Mouse (Mus musculus) heart, postnatal 10 days (tissue): ENCODE results near the gene Gm3373. TPM values are rescaled to one million over a fixed set of nuclear protein-coding genes. Genes with fewer than 3 reads are reported as not detected.
"Not testable (repeated sequence)": the region's sequence is repeated elsewhere in the genome, so short reads cannot be mapped to it uniquely, and the experiment has no call there.

Experiments
- DNase-seq, 2 experiments: peaks; one replicate each; pipeline ENCODE4 v3.0.0; 2021
- intact Hi-C: fragments of 180-260 bp; cut with DNase I; formaldehyde crosslinking; loops from one replicate; pipeline ENCODE4 v1.15.1; 2025
- total RNA-seq, 2 experiments: library from RNA; stranded (reverse); gene quantifications; 2 replicates each; pipeline ENCODE4 v1.2.3; 2021

Gene Gm3373
- total RNA-seq = under 1 TPM in 1 of 2 experiments, not detected in 1; 0.45 TPM

DNA sequence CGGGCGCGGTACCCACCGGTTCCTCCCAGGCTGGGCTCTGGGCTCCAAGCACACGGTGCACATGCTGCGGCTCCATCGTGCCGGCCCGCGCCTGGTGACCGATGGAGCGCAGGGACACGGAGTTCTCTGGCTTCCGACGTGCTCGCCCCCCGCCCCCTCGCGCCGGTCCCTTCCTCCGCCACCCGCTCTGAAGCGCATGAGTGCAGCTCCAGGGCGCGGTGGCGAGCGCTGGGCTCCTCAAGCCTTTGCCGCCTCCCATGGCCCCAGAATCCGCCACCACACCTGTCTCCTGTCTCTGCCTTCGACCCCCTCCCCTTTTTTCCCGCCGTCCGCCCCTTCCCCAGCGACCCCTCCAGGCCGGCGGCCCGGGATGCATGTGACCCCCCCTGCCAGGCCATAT is at the start of gene Gm3373:
Gm3373 (minus strand) TSS at position 101 of the 400 bp plus-strand sequence.
- DNase-seq, intact Hi-C loops: not testable (repeated sequence)

DNA sequence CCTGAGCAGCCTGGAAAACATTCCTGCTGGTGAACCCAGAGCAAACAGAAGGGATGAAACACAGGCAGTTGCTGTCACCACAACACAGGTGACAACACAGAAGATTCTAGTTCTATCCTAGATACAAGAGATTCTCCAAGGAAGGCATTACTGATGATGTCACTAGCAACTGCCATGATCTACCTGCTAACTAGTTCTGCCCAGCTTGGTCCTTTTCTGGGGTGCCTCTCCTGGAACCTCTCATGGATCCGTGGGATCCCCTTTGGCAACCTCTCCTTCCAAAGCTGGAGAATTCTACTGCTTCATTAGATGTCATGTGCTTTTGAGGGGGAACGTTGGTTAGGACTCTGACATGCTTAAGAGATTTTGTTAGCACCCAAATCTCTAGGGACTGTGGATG is 54.0 kb downstream of the Gm3373 start, which contains the start of gene Gm9603:
Gm9603 (minus strand) TSS at position 101 of the 400 bp plus-strand sequence.
- intact Hi-C loops, DNase-seq: not testable (repeated sequence)

Other genes starting within 250 kb of the Gm3373 start
- gene Gm3488, start 239.9 kb downstream of the Gm3373 start, total RNA-seq = 1 to 10 TPM in 1 of 2 experiments, under 1 TPM in 1; 0.92 to 2.0 TPM
- not detected for gene Gm3532, start 203.1 kb downstream of the Gm3373 start, total RNA-seq
- gene Gm8265, start 108.5 kb downstream of the Gm3373 start, total RNA-seq = not detected
- gene Gm9603, start 54.1 kb downstream of the Gm3373 start, total RNA-seq = not detected
- gene Gm3383, start 66.4 kb upstream of the Gm3373 start, total RNA-seq = 1 to 10 TPM; 1.4 to 2.2 TPM
- not detected for gene Gm3424, start 88.8 kb upstream of the Gm3373 start, total RNA-seq
- gene Gm8237, start 138.8 kb upstream of the Gm3373 start, total RNA-seq = 1 to 10 TPM in 1 of 2 experiments, under 1 TPM in 1; 0.57 to 1.3 TPM
- under 1 TPM; 0.57 to 0.81 TPM for gene Gm3248, start 220.2 kb upstream of the Gm3373 start, total RNA-seq
- not detected for gene Gm3453, start 237.6 kb upstream of the Gm3373 start, total RNA-seq